Mouse (Mus musculus) kidney, embryonic 14.5 days (tissue): ENCODE measurements around the gene Kif16b. TPM values are rescaled to one million over a fixed set of nuclear protein-coding genes. Genes with fewer than 3 reads are reported as not detected.

Experiments used
- ATAC-seq: fragments of 200-750 bp; cut with Nextera tagmentation; 2 replicates; pipeline ENCODE4 v1.8.0; 2017; ENCODE audit warnings: moderate number of reproducible peaks, mild to moderate bottlenecking, moderate TSS enrichment, moderate library complexity; ENCODE audit not compliant: low FRiP score, low TSS enrichment
- H3K27ac ChIP-seq: fragments of 300-500 bp; sonication (generic); 2 replicates; pipeline ENCODE4 v1.5.1; 2014; ENCODE audit warnings: low read depth, mild to moderate bottlenecking, low read length, moderate library complexity, mixed read lengths
- H3K27me3 ChIP-seq: fragments of 300-500 bp; sonication (generic); 2 replicates; pipeline ENCODE4 v1.6.1; 2014; ENCODE audit warnings: mild to moderate bottlenecking, low read length; ENCODE audit not compliant: control insufficient read depth, insufficient read depth
- H3K36me3 ChIP-seq: fragments of 300-500 bp; sonication (generic); 2 replicates; pipeline ENCODE4 v1.6.1; 2014; ENCODE audit warnings: low read length, mixed read lengths; ENCODE audit not compliant: control insufficient read depth, insufficient read depth
- H3K4me1 ChIP-seq: fragments of 300-500 bp; sonication (generic); 2 replicates; pipeline ENCODE4 v1.6.1; 2014; ENCODE audit warnings: low read length, mixed read lengths; ENCODE audit not compliant: control insufficient read depth, insufficient read depth
- H3K4me2 ChIP-seq: fragments of 300-500 bp; sonication (generic); replicated peaks from 2 replicates; pipeline ENCODE4 v1.6.1; 2014; ENCODE audit warnings: low read depth, mild to moderate bottlenecking, low read length
- H3K4me3 ChIP-seq: fragments of 300-500 bp; sonication (generic); 2 replicates; pipeline ENCODE4 v1.5.1; 2014; ENCODE audit warnings: mild to moderate bottlenecking, low read length
- H3K9ac ChIP-seq: fragments of 300-500 bp; sonication (generic); 2 replicates; pipeline ENCODE4 v1.6.1; 2014; ENCODE audit warnings: low read depth, mild to moderate bottlenecking, low read length, moderate library complexity
- H3K9me3 ChIP-seq: fragments of 300-500 bp; sonication (generic); 2 replicates; pipeline ENCODE4 v1.6.1; 2016; ENCODE audit warnings: low read length; ENCODE audit not compliant: control insufficient read depth
- WGBS: fragments of 180-500 bp; shearing (Covaris S2); extraction: QIAGEN DNeasy Blood & Tissue Kit; methylation state at CpG from one replicate; pipeline ENCODE4 v1.1.7; 2014; 5-methylcytosine and 5-hydroxymethylcytosine counted together
- polyA plus RNA-seq: library from polyadenylated mRNA; unstranded; fragments of >200 nt; fragmentation: Nextera tagmentation; extraction: Ambion mirVana; gene quantifications from 2 replicates; pipeline ENCODE4 v1.2.1, GENCODE M21; 2014

Gene Kif16b
- polyA plus RNA-seq, 1 experiment from 2014 or later = 17.1 TPM

DNA sequence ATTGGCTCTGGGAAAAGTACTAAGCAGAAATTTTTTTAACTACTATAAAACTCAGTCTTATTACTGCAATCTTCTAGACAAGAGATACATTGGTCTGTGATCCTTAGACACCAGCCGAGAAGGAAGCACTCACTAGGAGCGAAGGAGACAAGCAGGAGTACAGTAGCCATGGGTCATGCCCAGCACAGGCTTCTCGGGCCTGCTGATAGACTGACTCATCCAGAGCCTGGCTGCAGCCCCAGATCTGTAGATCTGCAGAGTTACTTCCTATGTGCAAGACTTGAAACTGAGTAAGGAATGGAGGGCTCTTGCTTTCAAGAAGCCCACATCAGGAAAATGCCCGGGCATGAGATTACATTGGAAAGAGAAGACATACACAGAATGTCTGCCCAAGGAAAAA, 169.0 kb downstream of the Kif16b start:
- Histone ChIP-seq H3K4me3 (no peak overlapping the region), H3K36me3 (no peaks in the 10 kb centered on the region), H3K4me2 (no peak overlapping the region), H3K27me3 (no peaks in the 10 kb centered on the region), H3K27ac (no peak overlapping the region), H3K9ac (no peak overlapping the region), H3K4me1 (no peaks in the 10 kb centered on the region), H3K9me3 (no peaks in the 10 kb centered on the region)
- 91% methylated on average over 4 of the region's 4 CpGs for WGBS
- no peak for ATAC-seq

- ATAC-seq = no peak
- no peak overlapping the region for H3K9ac ChIP-seq
- WGBS = 85% methylated on average over 1 of the region's 1 CpGs
- H3K4me2 ChIP-seq = no peak overlapping the region
- no peaks in the 10 kb centered on the region for H3K9me3 ChIP-seq
- H3K4me1 ChIP-seq = no peaks in the 10 kb centered on the region
- H3K36me3 ChIP-seq = no peaks in the 10 kb centered on the region
- H3K27me3 ChIP-seq = no peaks in the 10 kb centered on the region
- H3K27ac ChIP-seq = no peak overlapping the region
- H3K4me3 ChIP-seq = no peak overlapping the region
Observed at GRCm38 (mm10) chr2:142731778-142732092, 169.6 kb downstream of the Kif16b start.

DNA sequence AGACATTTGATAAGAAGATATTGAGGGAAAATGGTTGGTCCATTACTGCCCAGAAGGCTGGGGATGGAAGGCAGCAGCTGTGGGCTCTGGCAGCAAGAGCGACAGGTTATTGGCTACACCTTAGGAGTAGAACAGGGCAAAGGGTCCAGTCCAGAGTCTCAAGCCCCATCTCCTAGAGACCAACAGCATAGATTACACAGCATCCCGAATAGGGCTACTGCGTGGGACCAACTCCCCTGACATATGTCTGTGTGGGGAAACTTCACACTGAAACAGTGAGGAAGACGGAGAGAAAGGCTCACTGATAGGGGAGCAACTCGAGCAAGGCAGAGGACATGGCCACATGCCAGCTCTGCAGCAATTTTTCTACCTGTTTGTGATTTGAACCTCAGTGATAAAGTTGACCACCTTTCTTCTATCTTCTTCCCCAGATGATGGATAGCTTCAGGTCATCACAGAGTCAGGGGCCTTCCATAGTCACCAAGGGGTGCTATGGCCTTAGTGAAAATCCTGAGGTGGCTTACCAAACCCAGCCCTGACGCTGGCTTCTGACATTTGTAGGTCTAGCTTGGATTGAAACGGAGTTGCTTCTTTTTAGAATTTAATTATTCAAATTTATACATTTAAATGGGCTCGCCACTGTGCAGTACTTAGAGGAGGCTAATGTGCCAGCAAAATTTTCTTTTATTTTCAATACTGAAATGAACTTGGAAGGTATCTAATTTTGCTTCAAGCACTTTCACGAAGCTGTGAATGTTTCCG, 170.1 kb downstream of the Kif16b start:
- WGBS = 88% methylated on average over 10 of the region's 10 CpGs
- H3K4me3 ChIP-seq = no peak overlapping the region
- ATAC-seq = no peak
- H3K36me3 ChIP-seq = no peaks in the 10 kb centered on the region
- no peaks in the 10 kb centered on the region for H3K4me1 ChIP-seq
- H3K4me2 ChIP-seq = no peak overlapping the region
- H3K27me3 ChIP-seq = no peaks in the 10 kb centered on the region
- no peak overlapping the region for H3K9ac ChIP-seq
- H3K27ac ChIP-seq = no peak overlapping the region
- H3K9me3 ChIP-seq = no peaks in the 10 kb centered on the region

DNA sequence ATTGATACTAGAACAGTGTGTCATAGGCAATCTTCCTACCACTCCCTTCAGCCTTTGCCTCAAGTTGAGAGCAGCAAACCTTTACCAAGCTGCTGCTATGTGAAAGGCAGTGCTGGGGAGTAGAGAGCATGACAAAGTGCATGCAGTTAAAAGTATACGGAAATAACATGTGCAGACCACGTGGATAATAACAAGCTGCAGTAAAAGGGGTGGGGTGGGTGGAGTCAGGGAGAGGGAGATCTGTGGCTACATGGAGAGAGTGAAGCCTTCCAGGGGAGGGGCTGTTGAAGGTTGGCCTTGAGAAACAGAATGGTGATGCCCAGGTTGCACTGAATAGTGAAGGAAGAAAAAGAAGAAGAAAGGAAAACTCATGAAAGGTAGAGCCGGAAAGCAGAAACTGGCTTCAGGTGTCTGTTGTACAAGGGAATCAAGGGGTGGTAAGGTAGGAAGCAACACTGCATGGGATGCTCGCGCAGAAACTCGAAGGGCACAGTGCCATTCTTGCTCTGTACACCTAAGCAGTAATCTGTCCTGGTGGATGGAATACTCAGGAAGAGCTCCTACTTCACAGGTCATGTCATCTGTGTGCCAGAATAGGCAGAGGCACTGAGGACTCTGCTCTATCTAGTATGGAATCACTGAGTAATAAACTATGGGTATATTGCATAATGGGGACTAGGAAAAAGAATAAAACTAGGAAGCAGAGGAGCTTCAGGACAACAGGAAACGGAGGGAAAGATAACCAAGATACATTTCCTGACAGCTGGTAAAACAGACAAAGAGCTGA, 176.9 kb downstream of the Kif16b start:
- H3K36me3 ChIP-seq = no peaks in the 10 kb centered on the region
- WGBS = 76% methylated on average over 7 of the region's 7 CpGs
- no peaks in the 10 kb centered on the region for H3K9me3 ChIP-seq
- no peak for ATAC-seq
- no peak overlapping the region for H3K4me2 ChIP-seq
- no peaks in the 10 kb centered on the region for H3K27me3 ChIP-seq
- no peak overlapping the region for H3K4me3 ChIP-seq
- no peak overlapping the region for H3K27ac ChIP-seq
- H3K4me1 ChIP-seq = no peaks in the 10 kb centered on the region
- H3K9ac ChIP-seq = no peak overlapping the region

DNA sequence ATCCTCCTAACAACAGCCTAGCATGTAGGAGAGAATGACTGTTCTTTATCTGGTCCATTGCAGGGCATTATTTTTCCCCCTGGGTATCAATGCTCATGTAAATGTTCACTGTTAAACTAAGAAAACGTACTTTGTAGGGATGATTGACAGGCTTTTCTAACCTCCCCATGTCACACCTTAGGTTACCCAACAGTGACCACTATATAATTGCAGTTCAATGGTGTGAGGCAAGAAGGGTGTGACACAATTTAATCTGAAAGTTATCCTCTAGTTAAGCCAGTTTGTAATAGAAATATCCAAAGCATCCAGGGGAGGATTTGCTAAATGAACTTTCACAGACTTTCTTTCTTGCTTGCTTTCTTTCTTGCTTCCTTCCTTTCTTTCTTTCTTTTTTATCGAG, 181.2 kb downstream of the Kif16b start:
- no peak overlapping the region for H3K4me3 ChIP-seq
- no peak overlapping the region for H3K4me2 ChIP-seq
- no peak for ATAC-seq
- no peaks in the 10 kb centered on the region for H3K36me3 ChIP-seq
- no peak overlapping the region for H3K27ac ChIP-seq
- 71% methylated on average over 2 of the region's 2 CpGs for WGBS
- H3K4me1 ChIP-seq = no peaks in the 10 kb centered on the region
- no peaks in the 10 kb centered on the region for H3K27me3 ChIP-seq
- H3K9me3 ChIP-seq = no peaks in the 10 kb centered on the region
- no peak overlapping the region for H3K9ac ChIP-seq

GRCm38 (mm10) chr2:142718998-142719397, 182.3 kb downstream of the Kif16b start:
- no peaks in the 10 kb centered on the region for H3K27me3 ChIP-seq
- H3K4me3 ChIP-seq = no peak overlapping the region
- no peak for ATAC-seq
- no peaks in the 10 kb centered on the region for H3K4me1 ChIP-seq
- H3K36me3 ChIP-seq = no peaks in the 10 kb centered on the region
- no peaks in the 10 kb centered on the region for H3K9me3 ChIP-seq
- H3K4me2 ChIP-seq = no peak overlapping the region
- no peak overlapping the region for H3K9ac ChIP-seq
- no peak overlapping the region for H3K27ac ChIP-seq

DNA sequence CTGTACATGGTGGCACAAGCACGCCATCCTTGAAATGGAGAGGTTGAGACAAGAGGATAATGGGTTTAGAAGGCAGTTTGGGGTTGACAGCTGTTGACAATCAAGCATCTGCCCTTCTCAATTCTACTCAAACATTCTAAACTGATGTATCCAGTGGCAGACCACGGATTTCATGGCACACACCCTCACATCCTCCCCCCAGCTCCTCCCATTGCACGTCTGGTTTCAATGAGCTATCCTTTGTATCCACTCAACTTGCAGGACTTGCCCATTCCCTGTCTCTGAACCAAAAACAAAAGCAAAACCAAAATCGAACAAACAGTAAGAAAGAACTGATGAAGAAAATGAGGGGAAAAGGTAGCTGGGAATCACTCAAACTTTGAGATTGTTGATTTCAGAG, 183.7 kb downstream of the Kif16b start:
- Histone ChIP-seq H3K9me3 (no peaks in the 10 kb centered on the region), H3K9ac (no peak overlapping the region), H3K4me3 (no peak overlapping the region), H3K27me3 (no peaks in the 10 kb centered on the region), H3K36me3 (no peaks in the 10 kb centered on the region), H3K27ac (no peak overlapping the region), H3K4me1 (no peaks in the 10 kb centered on the region), H3K4me2 (no peak overlapping the region)
- ATAC-seq = no peak
- 76% methylated on average over 4 of the region's 4 CpGs for WGBS

DNA sequence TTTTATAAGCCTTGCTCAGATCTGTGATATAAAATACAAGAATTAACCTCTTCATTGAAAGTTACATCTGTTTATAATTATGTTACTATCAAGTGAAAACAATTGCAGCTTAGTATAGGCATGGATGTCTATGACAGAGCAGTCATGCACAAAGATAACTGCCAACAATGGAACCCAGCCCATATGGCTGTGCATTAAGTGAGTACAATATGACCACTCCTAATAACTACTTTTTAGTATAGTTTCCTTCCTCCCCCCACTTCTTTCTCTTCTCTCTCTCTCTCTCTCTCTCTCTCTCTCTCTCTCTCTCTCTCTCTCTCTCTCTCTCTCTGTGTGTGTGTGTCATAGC, 185.4 kb downstream of the Kif16b start:
- no peak for ATAC-seq
- H3K36me3 ChIP-seq = peaks cover 6% of the 10 kb centered on the region; the same call in 1 of the 2 replicates
- no peak overlapping the region for H3K27ac ChIP-seq
- no peak overlapping the region for H3K9ac ChIP-seq
- H3K27me3 ChIP-seq = no peaks in the 10 kb centered on the region
- no peaks in the 10 kb centered on the region for H3K9me3 ChIP-seq
- no peak overlapping the region for H3K4me3 ChIP-seq
- H3K4me1 ChIP-seq = no peaks in the 10 kb centered on the region
- H3K4me2 ChIP-seq = no peak overlapping the region

DNA sequence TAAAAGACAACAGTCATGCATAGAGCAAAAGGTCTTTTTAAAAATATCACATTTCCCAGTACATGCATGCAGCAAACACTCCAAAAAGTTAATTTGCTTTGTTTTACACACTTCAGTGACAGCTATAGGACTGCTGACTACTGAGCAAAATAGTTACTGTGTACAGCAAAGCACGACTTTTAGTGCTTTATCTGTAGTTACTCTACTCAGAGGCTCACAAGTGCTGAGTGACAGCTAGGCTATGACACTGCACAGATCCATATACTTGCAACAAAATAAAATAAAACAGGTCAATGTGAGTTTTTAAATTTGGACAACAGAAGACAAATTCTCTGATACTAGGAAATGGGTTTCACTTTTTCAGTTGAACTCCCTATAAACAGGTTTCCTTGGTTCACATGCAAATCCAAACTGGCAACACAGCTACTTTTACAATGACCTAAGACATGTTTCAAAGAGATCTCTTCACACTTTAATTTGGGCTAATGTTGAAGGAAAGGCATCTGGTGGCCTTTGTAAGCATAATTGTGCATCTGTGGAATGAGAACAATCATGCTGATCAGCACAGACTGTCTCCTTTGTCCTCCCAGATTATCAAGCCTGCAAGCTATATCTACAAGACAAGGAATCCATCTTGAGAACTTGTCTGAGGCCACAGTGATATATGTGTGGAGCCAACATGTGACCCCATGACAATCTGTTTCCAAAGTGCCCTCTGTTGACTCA, 186.0 kb downstream of the Kif16b start:
- no peak for ATAC-seq
- H3K27ac ChIP-seq = no peak overlapping the region
- no peaks in the 10 kb centered on the region for H3K4me1 ChIP-seq
- no peaks in the 10 kb centered on the region for H3K27me3 ChIP-seq
- no peak overlapping the region for H3K4me3 ChIP-seq
- H3K4me2 ChIP-seq = no peak overlapping the region
- no peaks in the 10 kb centered on the region for H3K9me3 ChIP-seq
- WGBS = 61% methylated on average over 1 of the region's 1 CpGs
- H3K36me3 ChIP-seq = peaks cover 6% of the 10 kb centered on the region; the same call in 1 of the 2 replicates
- H3K9ac ChIP-seq = no peak overlapping the region
